Mouse (Mus musculus): ENCODE results near the gene Slc9a8. TPM values are rescaled to one million over a fixed set of nuclear protein-coding genes. Genes with fewer than 3 reads are reported as not detected.

Gene Slc9a8
- polyA plus RNA-seq, 1 experiment = 75.4 TPM

- Histone ChIP-seq H3K27ac (ENCODE audit: control insufficient read depth, insufficient read depth, low read length) (no peak overlapping the region), H3K4me3 (ENCODE audit: control insufficient read depth, insufficient read depth, low read length) (no peak overlapping the region), H3K4me1 (replicated peaks; ENCODE audit: control insufficient read depth, insufficient read depth, low read length) (peaks cover 4% of the 10 kb centered on the region; the same call in 1 of the 2 replicates), H3K36me3 (ENCODE audit: control insufficient read depth, insufficient read depth, low read length) (no peaks in the 10 kb centered on the region), H3K27me3 (ENCODE audit: control insufficient read depth, insufficient read depth, low read length) (no peaks in the 10 kb centered on the region)
- WGBS = 78% methylated on average over 5 of the region's 5 CpGs
- DNase-seq = peak; percentile 75
- TF ChIP-seq POLR2A (IDR thresholded peaks at IDR 0.05; ENCODE audit: control insufficient read depth, extremely low read depth, insufficient read depth, low read length, poor library complexity) = no peak
Observed at GRCm38 (mm10) chr2:167497272-167497671, 75.8 kb downstream of the Slc9a8 start.

GRCm38 (mm10) chr2:167502554-167503252, 81.2 kb downstream of the Slc9a8 start:
- Histone ChIP-seq H3K4me1 (replicated peaks; ENCODE audit: control insufficient read depth, insufficient read depth, low read length) (peaks cover 25% of the 10 kb centered on the region), H3K4me3 (ENCODE audit: control insufficient read depth, insufficient read depth, low read length) (peak overlapping the region; percentile 84), H3K27me3 (ENCODE audit: control insufficient read depth, insufficient read depth, low read length) (no peaks in the 10 kb centered on the region), H3K36me3 (ENCODE audit: control insufficient read depth, insufficient read depth, low read length) (peaks cover 3% of the 10 kb centered on the region; the same call in 1 of the 2 replicates), H3K27ac (ENCODE audit: control insufficient read depth, insufficient read depth, low read length) (peak overlapping the region; percentile 58)
- WGBS = 36% methylated on average over 13 of the region's 13 CpGs
- TF ChIP-seq CTCF (IDR thresholded peaks at IDR 0.05; ENCODE audit: borderline replicate concordance, control insufficient read depth, extremely low read depth, insufficient read depth, low read length, poor library complexity) = no peak
- TF ChIP-seq POLR2A (IDR thresholded peaks at IDR 0.05; ENCODE audit: control insufficient read depth, extremely low read depth, insufficient read depth, low read length, poor library complexity) = no peak
- no peak for DNase-seq

GRCm38 (mm10) chr2:167503253-167503895, 81.9 kb downstream of the Slc9a8 start:
- Histone ChIP-seq H3K4me3 (ENCODE audit: control insufficient read depth, insufficient read depth, low read length) (peak overlapping the region; percentile 84), H3K27ac (ENCODE audit: control insufficient read depth, insufficient read depth, low read length) (peak overlapping the region; percentile 58), H3K36me3 (ENCODE audit: control insufficient read depth, insufficient read depth, low read length) (peaks cover 7% of the 10 kb centered on the region; the same call in 1 of the 2 replicates), H3K27me3 (ENCODE audit: control insufficient read depth, insufficient read depth, low read length) (no peaks in the 10 kb centered on the region), H3K4me1 (replicated peaks; ENCODE audit: control insufficient read depth, insufficient read depth, low read length) (peaks cover 28% of the 10 kb centered on the region)
- DNase-seq = peak; percentile 93
- TF ChIP-seq CTCF (IDR thresholded peaks at IDR 0.05; ENCODE audit: borderline replicate concordance, control insufficient read depth, extremely low read depth, insufficient read depth, low read length, poor library complexity) (0 out of 2 replicates have a peak, but pooled peaks have one; percentile 31), POLR2A (IDR thresholded peaks at IDR 0.05; ENCODE audit: control insufficient read depth, extremely low read depth, insufficient read depth, low read length, poor library complexity) (peak; percentile 80)
- under 1% methylated on average over 83 of the region's 85 CpGs for WGBS

- Histone ChIP-seq H3K27me3 (ENCODE audit: control insufficient read depth, insufficient read depth, low read length) (no peaks in the 10 kb centered on the region), H3K4me3 (ENCODE audit: control insufficient read depth, insufficient read depth, low read length) (peak overlapping the region; percentile 84), H3K36me3 (ENCODE audit: control insufficient read depth, insufficient read depth, low read length) (peaks cover 13% of the 10 kb centered on the region), H3K4me1 (replicated peaks; ENCODE audit: control insufficient read depth, insufficient read depth, low read length) (peaks cover 28% of the 10 kb centered on the region), H3K27ac (ENCODE audit: control insufficient read depth, insufficient read depth, low read length) (peak overlapping the region; percentile 71)
- DNase-seq = peak; percentile 73
- WGBS = 1% methylated on average over 32 of the region's 32 CpGs
- TF ChIP-seq POLR2A (IDR thresholded peaks at IDR 0.05; ENCODE audit: control insufficient read depth, extremely low read depth, insufficient read depth, low read length, poor library complexity) (no peak), CTCF (IDR thresholded peaks at IDR 0.05; ENCODE audit: borderline replicate concordance, control insufficient read depth, extremely low read depth, insufficient read depth, low read length, poor library complexity) (no peak)
Observed at GRCm38 (mm10) chr2:167503896-167504349, 82.4 kb downstream of the Slc9a8 start.

- Histone ChIP-seq H3K36me3 (ENCODE audit: control insufficient read depth, insufficient read depth, low read length) (peaks cover 18% of the 10 kb centered on the region), H3K27me3 (ENCODE audit: control insufficient read depth, insufficient read depth, low read length) (no peaks in the 10 kb centered on the region), H3K4me1 (replicated peaks; ENCODE audit: control insufficient read depth, insufficient read depth, low read length) (peaks cover 35% of the 10 kb centered on the region), H3K4me3 (ENCODE audit: control insufficient read depth, insufficient read depth, low read length) (peak overlapping the region; percentile 21; the same call in 1 of the 2 replicates), H3K27ac (ENCODE audit: control insufficient read depth, insufficient read depth, low read length) (peak overlapping the region; percentile 89)
- no peak for TF ChIP-seq CTCF (IDR thresholded peaks at IDR 0.05; ENCODE audit: borderline replicate concordance, control insufficient read depth, extremely low read depth, insufficient read depth, low read length, poor library complexity)
- no peak for TF ChIP-seq POLR2A (IDR thresholded peaks at IDR 0.05; ENCODE audit: control insufficient read depth, extremely low read depth, insufficient read depth, low read length, poor library complexity)
- 5% methylated on average over 3 of the region's 3 CpGs for WGBS
- peak; percentile 26 for DNase-seq
Observed at GRCm38 (mm10) chr2:167505127-167505526, 83.6 kb downstream of the Slc9a8 start.

GRCm38 (mm10) chr2:167506546-167507260, 85.2 kb downstream of the Slc9a8 start:
- TF ChIP-seq CTCF (IDR thresholded peaks at IDR 0.05; ENCODE audit: borderline replicate concordance, control insufficient read depth, extremely low read depth, insufficient read depth, low read length, poor library complexity) (no peak), POLR2A (IDR thresholded peaks at IDR 0.05; ENCODE audit: control insufficient read depth, extremely low read depth, insufficient read depth, low read length, poor library complexity) (no peak)
- no peak overlapping the region for H3K4me3 ChIP-seq (ENCODE audit: control insufficient read depth, insufficient read depth, low read length)
- DNase-seq = no peak
- peaks cover 27% of the 10 kb centered on the region for H3K36me3 ChIP-seq (ENCODE audit: control insufficient read depth, insufficient read depth, low read length)
- WGBS = 98% methylated on average over 10 of the region's 10 CpGs
- peaks cover 43% of the 10 kb centered on the region for H3K4me1 ChIP-seq (replicated peaks; ENCODE audit: control insufficient read depth, insufficient read depth, low read length)
- H3K27ac ChIP-seq (ENCODE audit: control insufficient read depth, insufficient read depth, low read length) = no peak overlapping the region
- no peaks in the 10 kb centered on the region for H3K27me3 ChIP-seq (ENCODE audit: control insufficient read depth, insufficient read depth, low read length)
